Mouse (Mus musculus) MEL-GATA-1-ER (cell line): ENCODE data around the gene Slc7a11.
"Not testable (repeated sequence)": the region's sequence is repeated elsewhere in the genome, so short reads cannot be mapped to it uniquely, and the experiment has no call there.

Source experiments
- DNase-seq: peaks from one replicate; pipeline ENCODE4 v3.0.0-alpha.2; 2012; ENCODE audit warnings: low read depth; ENCODE audit errors: extremely low read depth

Gene Slc7a11

DNA sequence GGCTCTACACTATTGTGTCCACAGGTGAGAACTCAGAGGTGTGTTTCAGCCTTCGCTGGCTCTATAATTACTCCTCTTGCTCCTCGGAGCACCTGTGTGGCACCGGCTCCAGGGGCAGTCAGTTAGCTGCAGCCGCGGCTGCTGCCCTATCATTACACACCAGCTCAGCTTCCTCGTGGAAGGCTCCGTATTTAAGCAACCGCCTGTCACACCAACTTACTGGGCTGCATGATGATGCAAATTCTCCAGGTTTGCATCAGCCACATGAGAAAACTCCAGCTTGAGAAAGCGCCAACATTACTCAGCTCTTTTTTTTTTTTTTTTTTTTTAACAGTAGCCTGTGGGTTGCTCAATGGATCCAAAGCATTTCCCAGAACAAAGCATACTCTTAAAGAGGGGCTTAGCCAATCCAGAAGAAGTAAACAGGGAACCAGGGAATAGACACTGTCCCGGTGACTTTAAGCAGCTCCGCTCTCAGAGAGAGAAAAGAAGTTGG lies at the start of gene Slc7a11:
TSS of gene Slc7a11 (minus strand) at position 194 of the 496 bp plus-strand sequence.
- DNase-seq, result peak; percentile 74

DNA sequence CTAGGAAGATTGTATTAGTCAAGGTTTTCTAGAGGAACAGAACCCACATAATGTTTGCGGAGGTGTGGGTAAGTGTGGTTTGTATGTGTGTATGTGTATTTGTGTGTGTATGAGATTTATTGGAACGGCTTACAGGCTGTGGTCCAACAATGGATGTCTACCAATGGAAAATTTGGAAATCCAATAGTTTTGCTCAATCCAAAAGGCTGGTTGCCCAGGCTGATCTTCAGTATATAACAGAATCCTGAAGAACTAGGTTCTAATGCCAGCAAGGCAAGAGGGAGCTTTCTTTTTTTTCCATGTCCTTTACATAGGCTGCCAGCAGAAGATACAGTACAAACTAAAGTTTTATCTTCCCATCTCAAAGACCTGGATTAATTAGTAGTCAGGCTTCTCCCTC lies 48.3 kb upstream of the Slc7a11 start:
- no peak for DNase-seq

GRCm38 (mm10) chr3:50484076-50484475 lies 40.7 kb upstream of the Slc7a11 start:
- no peak for DNase-seq

- DNase-seq, result no peak
These were observed 18.8 kb upstream of the Slc7a11 start for GRCm38 (mm10) chr3:50462223-50462622.

DNA sequence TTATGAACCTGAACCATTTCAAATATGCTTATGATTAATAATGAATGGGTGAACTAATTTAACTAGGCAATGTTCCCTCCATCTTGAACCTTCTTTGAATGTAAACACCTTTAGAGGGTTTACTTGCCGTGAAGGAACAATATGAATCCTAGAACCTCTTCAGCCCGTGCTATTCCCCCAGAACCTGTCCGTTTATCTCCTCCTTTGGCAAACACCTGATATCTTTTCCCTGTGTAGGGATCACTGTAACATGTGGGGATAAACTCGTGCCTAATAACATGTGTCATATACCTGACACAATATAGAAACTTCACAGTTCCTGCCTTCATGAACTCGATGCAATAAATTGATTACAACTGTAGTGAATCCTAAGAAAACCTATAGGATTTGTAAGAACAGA lies 13.7 kb upstream of the Slc7a11 start:
- no peak for DNase-seq

DNA sequence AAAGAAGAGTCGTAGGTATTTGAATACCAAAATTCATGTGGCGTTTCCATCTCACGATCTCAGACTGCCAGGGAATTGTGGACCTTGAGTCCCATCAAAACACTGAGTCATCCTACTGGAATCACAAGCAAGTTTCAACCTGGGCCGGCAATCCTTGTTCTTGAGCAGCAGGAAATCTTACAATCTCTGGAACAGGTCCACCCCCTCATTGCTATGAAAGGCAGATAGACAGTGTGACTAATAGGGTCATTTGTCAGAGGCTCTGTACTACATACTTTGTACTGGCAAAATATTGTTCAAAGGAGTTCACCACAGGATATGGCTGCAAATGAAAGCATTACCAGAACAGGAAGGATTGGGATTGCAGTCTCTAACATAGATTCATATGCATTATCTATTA lies 13.2 kb upstream of the Slc7a11 start:
- no peak for DNase-seq

DNA sequence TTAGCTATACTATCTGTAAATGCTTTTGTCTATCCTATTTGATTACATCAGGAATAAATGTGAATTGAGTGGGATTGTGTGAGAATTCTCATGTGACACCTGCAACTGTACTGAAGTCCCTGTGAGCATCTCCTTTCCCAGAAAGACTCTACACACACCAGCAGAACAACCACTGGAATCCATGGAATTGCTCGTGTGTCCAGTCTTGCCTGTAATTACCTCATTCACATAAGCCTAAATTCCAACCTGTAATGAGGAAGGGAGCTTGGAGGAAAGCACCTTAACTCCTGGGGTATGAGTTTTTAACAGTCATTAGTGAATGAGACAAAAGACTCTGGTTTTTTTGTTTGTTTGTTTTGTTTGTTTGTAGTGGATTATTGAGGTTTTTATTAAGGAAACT lies 12.6 kb upstream of the Slc7a11 start:
- no peak for DNase-seq

- DNase-seq, result no peak
These were observed 1.8 kb upstream of the Slc7a11 start for GRCm38 (mm10) chr3:50445050-50445775.

- DNase-seq, result no peak
These were observed 528 bp upstream of the Slc7a11 start for GRCm38 (mm10) chr3:50443942-50444341.

DNA sequence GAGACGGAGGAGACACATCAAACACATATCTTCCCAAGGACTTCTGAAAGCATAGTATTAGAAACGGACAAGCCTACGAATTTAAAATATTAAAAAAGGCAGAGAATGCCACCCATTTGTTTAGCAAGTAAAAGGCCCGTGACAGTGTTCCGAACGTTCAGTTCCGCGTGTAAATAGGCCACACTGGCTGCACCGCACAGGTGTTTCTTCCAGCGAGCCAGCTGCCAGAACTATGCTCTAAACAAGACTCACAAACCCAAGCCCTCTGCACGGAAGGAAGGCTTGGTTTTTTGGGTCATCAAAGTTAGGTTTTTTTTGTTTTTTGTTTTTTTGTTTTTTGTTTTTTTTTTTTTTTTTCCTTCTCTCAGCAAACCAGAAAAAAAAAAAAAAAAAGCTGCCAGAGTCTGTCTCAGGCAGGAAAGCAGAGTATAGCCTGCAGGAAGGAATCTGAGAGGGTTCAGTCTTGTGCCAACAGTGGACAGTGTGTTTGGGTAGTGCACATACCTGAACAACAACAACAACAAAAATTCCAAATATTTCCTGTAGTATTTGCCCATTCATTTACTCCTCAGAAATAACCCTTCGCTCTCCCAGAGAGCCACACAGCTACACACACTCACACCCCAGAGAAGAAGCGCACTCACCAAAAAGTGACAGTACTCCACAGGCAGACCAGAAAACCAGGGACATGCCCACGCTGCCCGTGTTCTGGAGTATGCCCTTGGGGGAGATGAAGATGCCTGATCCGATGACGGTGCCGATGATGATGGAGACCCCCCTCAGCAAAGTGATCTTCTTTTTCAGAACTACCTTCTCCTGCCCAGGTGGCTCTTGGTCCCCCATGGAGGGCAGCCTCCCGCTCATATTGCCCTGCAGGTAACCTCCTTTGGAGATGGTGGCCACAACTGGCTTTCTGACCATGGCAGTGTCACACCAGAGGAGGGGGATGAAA lies 797 bp downstream of the Slc7a11 start:
- DNase-seq, result no peak

- DNase-seq, result no peak
These were observed 2.1 kb downstream of the Slc7a11 start for GRCm38 (mm10) chr3:50441330-50441729.

GRCm38 (mm10) chr3:50440409-50440808 lies 3.0 kb downstream of the Slc7a11 start:
- DNase-seq, result no peak

DNA sequence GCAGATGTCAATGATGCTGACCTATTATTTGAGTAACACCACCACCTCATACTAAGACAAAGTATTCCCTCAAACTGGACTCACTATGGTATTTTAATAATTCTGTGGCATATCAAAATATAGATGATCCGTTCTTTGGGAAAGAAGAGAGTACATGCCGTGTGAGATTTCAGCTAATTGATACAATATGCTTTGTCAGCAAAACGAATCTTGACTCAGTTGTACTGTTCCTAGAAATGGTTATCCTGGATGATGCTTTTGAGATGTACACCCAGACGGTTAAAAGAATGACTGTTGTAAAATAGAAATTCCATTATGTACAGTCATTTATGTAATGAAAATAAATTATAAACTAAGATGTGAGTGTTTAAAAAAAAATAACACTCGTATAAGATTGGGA lies 4.0 kb downstream of the Slc7a11 start:
- no peak for DNase-seq

- DNase-seq, result peak; percentile 73
These were observed 4.7 kb downstream of the Slc7a11 start for GRCm38 (mm10) chr3:50438520-50439253.

GRCm38 (mm10) chr3:50438081-50438480 lies 5.3 kb downstream of the Slc7a11 start:
- not testable (repeated sequence) for DNase-seq

DNA sequence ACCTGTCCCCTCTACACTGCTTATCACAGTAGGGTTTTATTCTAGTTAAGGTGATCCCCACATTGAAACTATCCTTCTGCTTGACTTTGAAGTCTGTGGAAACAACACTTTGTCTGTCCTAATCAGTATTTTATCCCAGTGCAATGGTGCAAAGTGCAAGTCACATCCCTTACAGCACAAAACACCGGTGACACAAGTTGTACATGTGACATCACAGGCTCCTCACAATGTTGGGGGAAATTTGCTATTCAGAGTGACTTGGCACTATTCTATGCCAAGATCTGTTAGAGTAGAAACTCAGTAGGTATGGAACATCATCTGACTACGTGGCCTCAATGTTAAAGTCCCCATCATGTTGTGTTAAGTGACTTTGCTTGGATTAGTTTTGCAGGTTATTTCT lies 7.0 kb downstream of the Slc7a11 start:
- not testable (repeated sequence) for DNase-seq

DNA sequence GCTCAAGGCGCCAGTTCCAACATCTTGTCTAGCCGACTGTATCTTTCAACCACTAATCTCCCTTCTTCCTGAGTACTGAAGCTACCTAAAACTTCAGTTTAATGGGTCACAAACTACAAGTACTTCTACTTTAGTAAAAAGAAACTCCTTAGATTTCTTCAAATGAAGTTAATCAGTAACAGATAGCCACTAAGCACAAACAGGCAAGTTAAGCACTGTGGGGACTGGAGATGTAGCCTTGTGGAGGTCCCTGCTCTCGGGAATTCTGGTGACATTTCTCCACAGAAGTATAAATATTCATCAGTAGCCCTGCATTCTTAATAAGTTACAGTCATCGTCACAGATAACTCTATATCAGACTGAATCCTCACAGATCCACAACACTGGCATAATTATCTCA lies 9.6 kb downstream of the Slc7a11 start:
- DNase-seq, result no peak

GRCm38 (mm10) chr3:50430811-50431210 lies 12.6 kb downstream of the Slc7a11 start:
- DNase-seq, result no peak

DNA sequence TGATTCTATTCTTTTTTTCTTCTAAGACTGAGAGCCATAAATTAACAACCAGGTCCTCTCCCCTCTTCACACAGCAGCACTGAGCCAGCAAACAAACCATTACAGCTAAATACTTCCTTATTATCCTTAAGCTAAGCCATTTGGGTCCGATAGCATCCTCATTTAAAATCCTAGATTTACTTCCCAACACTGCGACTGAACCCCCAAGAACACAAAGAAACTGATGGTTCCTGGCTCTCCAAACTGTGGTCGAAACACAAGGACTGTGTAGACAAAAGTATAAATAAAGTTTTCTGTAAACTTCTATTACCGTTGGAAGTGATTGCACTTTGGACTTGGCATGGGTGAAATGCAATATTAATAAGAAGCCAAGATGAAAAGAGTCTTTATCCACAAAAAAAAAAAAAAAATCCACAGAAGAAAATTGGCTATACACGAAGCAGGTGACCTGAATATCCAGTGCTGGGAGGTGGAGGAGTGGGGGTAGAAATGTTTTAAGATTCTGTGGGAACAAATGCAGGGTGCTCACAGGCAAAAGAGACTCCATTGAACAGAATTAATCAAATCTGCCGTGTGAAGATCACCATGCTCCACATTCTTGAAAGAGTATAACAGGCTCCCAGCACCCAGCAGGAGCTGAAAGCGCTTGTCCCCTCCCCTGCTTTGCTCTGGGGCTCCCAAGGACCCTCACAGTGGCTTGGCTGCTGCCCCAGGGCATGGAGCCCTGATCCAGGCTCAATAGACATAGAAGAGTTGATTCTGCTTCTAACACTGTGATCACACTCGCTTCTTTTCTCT lies 21.7 kb downstream of the Slc7a11 start:
- DNase-seq, result no peak

GRCm38 (mm10) chr3:50419161-50419560 lies 24.3 kb downstream of the Slc7a11 start:
- no peak for DNase-seq

DNA sequence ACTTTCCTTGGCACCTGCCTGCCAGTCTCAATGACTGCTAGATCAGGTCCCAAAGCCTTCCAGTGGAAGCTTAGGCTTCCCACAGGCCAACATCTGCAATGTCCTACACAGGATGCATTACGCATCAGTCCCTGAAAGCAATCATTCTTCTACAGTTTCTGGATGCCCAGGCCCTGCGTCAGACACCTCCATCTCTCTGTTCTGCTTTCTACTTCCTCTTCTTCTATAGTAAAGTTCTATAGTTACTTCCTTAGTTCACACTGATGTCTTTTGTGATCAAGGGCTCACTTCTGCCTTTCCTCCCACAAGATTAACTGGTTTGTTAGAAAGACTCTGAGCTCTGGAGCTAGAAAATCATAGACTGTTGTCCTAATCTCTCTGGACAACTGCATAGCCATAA lies 36.6 kb downstream of the Slc7a11 start:
- peak; percentile 60 for DNase-seq
